Mouse (Mus musculus): Measurements from ENCODE around the gene Gabrg3.

Gene Gabrg3

DNA sequence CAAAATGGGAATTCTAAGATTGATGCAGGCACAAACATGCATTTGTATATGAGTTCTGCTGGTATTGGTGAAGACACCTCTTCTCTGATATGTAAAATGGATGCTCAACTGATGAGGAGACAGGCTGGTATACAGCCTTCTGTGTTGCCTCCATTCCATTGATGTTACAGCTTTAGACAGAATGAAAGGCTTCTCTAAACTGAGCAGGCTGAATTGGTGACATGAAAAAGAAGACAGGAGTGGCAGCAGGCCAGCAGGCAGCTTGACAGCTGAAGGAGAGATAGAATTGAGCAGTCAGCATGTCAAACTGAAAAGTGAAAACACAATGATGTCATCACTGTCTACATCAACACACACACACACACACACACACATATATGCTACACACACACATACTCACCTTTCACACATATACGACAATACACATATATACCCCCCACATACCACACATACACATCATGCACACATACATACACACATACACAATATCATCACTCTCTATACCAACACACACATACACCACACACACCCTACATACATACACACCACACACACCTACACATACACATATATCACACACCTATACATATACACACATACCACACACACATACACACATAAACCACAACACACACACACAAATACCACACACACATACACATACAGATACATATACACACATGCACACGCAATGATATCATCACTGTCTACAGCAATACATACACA, 315.4 kb downstream of the Gabrg3 start:
- no peak for DNase-seq (ENCODE audit: low spot score in 2 of 2)

DNA sequence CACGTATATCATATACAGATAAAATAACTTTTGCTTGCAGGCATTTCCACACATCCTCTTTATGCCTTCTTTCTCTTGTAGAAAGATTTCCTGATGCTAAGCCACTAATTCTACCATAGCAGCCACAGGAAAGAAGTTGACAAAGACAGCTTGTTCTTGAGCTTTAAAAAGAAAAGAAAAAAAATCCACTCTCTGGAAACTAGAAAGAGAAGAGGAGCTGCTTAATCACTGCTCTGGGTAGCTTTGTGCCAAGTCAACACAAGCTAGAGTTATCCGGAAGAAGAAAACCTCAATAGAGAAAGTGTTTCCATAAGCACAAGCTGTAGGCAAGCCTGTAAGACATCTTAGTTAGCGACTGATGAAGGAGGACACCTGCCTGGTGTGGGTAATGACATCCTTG, 321.6 kb downstream of the Gabrg3 start:
- DNase-seq (ENCODE audit: low spot score in 2 of 2): no peak

DNA sequence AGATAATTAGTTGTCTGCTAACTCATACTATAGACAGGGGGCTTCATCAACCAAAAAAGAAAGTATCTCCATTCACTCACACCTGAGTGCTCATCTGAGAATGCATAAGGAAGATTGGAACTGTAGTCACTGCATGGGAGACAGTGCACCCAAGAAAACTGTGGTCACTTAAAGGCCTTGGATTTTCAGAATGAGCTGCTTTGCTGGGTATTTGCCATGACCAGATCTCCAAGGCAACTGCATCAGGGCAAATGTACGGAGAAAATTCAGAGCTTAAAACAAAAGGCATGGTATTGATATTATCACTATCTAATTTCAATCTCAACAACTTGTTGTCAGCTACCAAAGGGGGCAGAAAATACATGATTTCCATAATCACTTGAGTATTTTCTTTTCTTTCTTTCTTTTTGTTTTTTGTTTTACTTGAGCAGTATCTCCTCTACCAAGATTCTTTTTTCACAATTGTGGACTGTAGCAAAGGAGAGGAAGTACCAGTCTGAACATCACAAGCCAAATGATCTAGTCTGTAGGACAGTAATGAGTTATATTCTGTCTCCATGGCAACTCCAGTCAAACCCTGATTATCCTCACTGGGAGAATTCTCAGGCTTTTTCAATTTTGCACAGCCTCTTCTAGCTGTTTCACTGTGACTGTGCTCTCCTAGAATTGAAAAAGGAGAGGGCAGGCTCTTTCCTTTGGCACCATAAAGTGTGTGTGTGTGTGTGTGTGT, 335.9 kb downstream of the Gabrg3 start:
- no peak for DNase-seq (ENCODE audit: low spot score in 2 of 2)

DNA sequence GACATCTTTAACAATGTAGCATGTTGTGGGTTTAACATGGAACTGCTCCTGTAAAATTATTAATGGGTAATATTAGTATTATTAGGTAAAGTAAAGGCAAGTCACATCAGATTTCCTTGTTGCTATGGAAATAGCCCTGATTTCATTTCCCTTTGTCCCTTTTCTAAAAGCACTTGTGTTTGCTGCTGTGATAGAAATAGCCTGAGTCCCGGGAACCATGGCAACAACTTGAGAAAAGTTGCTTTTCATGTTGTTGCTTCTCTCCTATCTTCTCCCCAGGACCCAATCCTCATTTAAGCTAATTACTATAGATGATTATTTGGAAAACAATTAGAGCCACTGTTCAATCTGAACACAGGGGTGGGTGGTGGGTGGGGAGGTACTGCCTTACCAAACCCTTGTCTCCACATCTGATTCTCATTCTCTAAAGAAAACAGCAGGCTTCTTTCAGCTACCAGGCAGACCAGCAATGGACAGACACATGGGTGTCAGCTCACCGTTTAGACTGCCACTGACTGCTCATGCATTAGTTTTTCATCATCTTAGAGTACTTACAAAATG, 349.0 kb downstream of the Gabrg3 start:
- peak in 1 of 2 experiments; percentile 16 for DNase-seq (ENCODE audit: low spot score in 2 of 2)

DNA sequence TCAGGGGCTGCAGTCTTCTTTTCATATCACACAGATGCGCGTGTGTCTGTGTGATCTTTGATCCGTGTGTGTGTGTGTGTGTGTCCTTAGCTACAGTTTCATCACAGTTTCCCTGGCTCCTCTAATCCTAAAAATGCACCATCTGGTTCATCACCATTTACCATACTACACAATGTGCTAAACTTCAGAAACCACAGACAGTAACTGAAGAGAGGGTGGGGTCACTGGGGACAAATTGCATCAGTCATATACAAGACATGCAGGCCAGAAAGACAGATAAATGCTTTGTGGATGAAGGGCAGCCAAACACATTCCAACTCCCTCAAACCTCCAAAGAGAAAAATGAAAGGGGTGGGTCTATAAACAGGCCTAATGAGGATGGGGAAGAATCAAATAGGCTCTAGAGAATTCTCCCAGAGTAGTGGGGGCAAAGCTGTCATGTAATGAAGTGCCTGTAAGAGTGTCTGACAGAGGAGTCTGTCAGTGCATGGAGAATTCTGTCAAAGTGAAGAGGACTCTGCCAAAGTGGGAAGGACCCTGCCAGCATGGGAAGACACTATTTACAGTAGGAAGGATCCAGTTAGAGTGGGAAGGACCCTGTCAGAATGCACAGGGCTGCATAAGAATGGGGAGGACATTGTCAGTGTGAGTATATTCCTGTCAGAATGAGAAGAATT, 386.3 kb downstream of the Gabrg3 start:
- no peak for DNase-seq (ENCODE audit: low spot score in 2 of 2)

DNA sequence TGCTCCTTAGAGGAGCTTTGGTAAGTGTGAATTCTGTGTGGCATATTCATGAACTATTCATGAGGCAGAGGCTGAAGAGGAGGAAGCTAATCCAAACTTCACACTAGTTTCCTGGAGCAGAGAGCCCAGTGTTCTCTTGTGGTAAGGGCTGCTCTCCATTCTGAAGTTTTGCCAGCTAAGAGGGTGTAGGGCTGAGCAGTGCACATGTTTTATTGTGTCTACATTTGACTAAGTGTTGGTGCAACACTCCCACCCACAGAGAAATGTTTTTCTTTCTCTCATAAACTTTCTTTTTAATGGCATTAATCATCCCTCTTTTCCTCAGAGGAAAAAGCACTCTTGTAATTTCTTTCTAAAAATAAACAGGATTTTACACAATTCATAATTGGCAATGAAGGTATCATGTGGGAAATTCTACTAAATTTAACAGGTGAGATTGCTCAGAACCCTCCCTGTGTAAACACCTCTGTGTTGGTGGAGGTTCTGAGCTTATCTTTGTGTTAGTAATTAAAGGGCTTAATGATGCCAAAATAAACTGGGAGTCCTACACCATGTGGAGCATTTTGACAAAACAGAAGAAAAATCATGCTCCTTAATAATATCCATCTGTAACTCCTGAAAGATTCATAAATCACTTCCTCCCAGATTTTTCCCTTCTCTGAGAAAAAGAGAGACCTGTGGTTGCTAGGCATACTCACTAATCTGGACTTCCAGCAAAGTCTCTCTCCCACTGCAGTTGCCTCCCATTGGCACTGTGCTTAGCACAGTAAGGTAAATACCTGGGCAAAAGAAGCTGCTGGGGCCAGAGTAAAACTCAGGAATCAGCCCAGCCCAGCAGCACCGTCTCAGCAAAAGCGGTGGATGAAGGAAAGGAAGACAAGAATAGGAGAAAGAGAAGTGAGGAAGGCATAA, 389.0 kb downstream of the Gabrg3 start:
- no peak for DNase-seq (ENCODE audit: low spot score in 2 of 2)

DNA sequence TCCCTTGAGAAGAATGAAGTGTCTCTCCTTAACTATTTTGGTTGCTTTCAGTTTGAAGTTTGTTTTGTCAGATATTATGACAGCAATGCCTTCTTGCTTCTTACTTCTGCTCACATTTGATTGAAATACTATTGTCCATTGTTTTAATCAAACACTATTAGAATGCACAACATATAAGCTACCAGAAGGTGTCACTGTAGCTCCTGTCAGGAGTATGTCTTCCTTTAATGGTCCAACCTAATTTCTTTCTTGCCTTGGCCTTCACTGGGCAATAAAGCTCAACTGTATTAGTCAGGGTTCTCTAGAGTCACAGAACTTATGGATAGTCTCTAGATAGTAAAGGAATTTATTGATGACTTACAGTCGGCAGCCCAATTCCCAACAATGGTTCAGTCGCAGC, 440.6 kb downstream of the Gabrg3 start:
- peak in 1 of 2 experiments; percentile 22 for DNase-seq (ENCODE audit: low spot score in 2 of 2)

DNA sequence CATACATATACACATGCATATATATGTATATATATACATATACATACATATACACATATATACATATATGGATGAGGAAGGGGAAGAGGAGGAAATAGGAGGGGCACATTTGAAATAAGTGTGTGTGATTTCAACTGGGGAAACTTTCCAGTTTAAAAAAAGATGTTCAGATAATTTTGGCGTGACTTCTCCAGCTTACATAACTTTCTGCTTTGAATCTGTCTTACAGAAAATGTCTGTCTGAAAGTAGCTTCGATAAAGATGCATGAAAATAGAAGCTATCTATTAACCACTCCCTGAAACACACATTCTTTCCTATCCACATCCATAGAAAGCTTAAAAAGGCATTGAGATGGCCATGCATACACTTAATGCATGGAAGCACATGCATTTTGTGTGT, 445.4 kb downstream of the Gabrg3 start:
- DNase-seq (ENCODE audit: low spot score in 2 of 2): peak in 1 of 2 experiments; percentile 34

DNA sequence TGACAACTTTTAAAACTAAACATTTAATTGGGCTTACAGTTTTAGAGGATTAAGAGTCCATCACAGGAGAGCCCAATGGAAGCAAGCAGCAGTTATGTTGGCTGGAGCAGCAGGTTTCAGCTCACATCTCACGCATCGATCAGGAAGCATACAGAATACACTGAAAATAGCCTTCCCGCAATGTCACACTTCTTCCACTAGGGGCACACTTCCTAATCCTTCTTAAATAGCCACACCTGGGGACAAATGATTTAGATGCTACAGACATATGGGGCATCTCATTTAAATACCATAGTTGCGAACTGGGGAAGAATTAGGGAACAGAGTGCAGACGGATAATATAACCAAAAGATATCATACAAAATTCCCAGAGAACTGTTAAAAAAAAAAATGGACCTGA, 449.0 kb downstream of the Gabrg3 start:
- no peak for DNase-seq (ENCODE audit: low spot score in 2 of 2)

DNA sequence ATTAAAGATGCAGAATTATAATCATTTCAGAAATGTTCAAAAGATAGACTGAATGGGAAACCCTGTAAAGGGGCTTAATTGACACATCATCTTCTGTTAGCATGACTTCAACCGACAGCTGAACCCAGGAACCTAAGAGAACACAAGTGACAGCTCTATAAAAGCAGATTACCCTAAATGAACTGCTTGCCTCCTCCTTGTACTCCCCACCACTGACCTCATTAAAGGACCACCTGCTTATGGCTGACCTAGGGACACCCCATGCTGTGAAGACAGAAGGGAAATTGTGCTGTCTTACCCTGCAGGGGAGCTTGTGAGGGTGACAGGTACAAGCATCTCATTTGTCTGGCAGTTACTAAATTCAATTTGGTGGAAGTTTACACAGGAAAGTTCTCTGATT, 467.5 kb downstream of the Gabrg3 start:
- DNase-seq (ENCODE audit: low spot score in 2 of 2): no peak

DNA sequence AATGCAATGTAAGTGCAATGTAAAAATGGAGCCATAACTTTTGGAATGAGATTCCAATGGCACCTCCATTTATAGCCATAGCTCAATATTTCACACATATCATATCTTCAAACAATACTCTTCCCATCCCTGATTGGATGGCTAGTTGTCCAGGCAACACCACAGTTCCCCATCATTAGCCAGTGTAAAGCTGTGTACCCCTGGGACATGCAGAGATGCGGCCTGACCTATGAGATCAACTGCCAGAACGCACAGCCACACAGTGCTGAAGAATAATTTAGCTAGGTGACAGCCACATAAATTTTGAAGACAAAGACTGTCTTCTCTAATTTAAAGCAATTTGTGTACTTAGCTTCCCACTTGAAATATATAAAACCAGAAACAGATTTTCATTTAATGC, 472.1 kb downstream of the Gabrg3 start:
- DNase-seq (ENCODE audit: low spot score in 2 of 2): no peak

DNA sequence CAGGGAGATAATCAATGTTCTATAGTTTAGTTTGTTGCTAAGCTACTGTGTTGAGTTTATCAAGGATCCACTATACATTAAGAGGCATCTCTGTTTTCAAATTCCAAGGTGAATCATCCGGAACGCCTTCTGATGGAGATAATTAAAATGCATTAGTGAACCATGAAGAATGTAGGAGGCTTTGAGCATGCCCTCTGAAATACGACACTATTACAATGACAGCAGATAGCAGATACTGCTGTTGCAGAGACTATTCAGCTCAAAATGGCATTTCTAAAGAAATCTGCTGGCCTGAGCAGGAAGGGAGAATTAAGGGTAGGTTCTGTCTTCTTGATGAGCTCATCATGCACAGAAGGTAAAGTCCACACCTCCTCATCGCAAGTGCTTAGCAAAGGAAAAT, 487.2 kb downstream of the Gabrg3 start:
- DNase-seq (ENCODE audit: low spot score in 2 of 2): no peak

DNA sequence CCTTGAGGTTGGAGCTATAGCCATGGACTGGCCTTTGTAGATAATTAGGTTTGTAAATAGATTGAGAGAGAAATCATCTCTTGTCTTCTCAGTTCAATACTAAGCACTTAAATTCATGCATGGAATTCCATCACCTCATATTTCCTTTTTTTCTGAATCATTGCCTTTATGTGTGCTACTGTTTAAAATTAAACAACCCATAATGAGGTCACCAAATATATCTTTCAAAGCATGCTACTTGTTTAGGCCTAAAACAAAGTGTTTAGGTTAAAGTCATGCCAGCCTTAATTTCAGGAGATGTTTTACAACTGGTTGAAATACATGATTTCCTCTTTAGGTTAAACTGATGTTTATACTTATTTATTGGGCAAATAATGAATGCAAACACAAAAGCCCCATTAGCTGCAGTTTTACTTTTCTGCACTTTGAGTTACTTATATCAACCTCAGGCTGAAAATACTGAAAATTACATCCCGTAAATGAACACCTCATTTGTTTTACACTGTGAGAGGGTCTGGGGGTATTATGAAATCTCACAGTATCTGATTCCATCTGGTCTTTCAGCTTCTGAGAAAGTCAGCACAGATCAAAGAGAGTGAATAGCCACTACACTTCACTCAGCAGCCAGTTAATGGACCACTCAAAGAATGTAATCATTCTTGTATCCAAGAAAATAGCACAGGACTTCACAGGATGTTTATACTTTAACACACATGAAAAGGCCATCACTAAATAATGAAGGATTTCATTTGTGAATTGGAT, 519.5 kb downstream of the Gabrg3 start:
- no peak for DNase-seq (ENCODE audit: low spot score in 2 of 2)

DNA sequence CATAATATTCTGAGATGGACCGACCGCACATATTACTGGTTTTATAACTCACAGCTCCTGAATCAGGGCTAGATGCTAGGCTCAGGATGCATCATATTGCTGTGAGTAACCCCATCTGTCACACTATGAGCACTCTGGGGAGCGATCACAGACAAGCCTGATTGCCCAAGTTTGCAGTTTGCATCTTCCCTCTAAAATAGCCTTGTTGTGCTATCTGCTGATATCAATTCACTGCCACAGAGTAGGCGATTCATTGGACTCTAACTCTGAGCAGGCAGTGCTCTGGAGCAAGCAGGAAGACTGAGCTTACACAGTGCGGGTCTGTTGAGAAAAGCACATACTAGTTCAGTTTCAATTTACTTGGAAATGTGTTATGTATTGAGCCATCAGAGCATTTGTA, 543.4 kb downstream of the Gabrg3 start:
- peak in 1 of 2 experiments; percentile 30 for DNase-seq (ENCODE audit: low spot score in 2 of 2)

DNA sequence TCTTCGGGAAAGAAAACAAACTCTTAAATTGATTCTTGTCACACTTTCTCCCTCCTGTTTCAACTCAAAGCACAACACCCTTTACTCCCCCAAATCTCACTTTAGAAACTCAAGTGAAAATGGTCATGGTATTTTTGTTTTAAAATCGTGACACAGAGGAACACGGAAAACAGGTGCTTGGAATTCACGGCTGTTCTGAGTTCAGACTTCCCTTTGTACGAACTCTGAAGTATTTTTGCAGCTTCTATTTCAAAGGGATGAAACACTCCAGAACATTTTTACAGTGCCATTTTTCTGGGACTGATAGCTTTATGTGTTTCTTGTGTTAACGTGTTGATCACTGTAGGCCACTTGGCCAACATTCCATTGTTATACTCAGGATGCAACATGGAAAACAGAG, 561.5 kb downstream of the Gabrg3 start:
- DNase-seq (ENCODE audit: low spot score in 2 of 2): peak in 1 of 2 experiments; percentile 22

DNA sequence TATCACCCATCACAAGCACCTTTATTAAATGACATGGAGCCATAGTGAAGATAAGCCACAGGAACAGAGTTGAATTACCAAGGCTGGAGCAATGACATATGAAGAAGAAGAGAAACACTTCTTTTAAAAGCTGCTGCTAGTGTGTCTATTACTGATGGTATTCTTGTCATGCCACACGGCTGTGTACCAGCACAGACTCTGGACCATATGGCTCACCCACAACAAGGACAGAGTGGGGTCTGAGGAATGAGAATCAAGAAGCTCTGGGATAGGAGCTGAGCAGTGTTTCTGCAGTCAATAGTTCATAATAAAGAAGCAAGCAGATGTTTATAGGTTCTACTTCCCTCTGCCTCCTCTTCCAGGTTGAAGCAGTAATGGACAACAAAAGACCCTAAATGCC, 585.1 kb downstream of the Gabrg3 start:
- DNase-seq (ENCODE audit: low spot score in 2 of 2): no peak

DNA sequence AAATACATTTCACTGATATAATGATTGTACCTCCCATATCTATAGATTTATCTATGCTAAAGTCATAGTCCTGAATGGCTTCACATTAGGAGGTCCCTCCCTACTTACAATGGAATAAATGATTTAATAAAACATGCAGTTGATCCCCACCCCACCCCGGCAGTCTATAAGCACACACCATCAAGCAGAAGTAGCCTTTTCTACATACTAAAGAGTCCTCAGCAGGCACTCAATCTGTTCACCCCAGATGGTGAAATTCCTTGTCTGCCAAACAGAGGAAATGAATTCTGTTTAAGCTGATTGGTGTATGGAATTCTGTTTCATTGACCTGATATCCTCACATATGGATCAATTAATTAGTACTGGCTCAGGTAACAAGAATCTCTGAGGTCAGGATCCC, 607.9 kb downstream of the Gabrg3 start:
- DNase-seq (ENCODE audit: low spot score in 2 of 2): peak in 1 of 2 experiments; percentile 43

DNA sequence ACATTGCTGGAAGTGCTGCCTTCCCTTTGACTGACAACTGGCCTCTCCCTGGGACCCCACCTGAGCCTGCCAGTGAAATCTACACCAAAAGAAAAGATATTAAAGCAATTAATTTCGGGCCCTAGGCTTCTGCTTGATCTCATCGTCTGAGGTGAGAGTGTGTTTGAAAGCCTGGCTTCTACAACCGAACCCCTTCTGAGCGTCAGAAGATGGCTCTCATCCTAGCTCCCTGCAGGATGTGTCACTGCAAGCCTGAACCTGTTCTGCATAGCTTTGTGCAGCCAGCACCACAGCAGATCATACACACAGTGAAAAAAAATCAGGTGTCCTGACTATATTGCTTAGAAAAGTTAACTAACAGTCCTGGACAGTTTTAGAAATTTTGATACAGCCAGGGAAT, 618.8 kb downstream of the Gabrg3 start:
- no peak for DNase-seq (ENCODE audit: low spot score in 2 of 2)

DNA sequence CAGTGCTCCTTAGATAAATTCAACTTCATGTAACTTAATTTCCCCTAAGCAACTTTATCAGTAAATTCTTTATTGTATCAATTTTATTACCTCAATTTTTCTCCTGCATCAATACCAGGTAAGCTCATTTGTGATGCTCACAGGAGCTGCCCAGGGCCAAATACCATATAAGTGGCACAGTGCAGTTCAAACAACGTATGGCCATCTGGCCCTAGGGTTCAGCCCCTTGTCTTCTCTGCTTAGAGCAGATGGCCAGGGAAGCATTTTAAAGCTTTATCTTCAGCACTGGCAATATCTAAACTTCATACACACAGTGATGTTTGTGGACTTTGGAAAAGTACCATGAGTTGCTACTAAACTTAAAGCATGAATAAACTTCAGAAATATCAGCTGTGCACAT, 619.2 kb downstream of the Gabrg3 start:
- no peak for DNase-seq (ENCODE audit: low spot score in 2 of 2)

DNA sequence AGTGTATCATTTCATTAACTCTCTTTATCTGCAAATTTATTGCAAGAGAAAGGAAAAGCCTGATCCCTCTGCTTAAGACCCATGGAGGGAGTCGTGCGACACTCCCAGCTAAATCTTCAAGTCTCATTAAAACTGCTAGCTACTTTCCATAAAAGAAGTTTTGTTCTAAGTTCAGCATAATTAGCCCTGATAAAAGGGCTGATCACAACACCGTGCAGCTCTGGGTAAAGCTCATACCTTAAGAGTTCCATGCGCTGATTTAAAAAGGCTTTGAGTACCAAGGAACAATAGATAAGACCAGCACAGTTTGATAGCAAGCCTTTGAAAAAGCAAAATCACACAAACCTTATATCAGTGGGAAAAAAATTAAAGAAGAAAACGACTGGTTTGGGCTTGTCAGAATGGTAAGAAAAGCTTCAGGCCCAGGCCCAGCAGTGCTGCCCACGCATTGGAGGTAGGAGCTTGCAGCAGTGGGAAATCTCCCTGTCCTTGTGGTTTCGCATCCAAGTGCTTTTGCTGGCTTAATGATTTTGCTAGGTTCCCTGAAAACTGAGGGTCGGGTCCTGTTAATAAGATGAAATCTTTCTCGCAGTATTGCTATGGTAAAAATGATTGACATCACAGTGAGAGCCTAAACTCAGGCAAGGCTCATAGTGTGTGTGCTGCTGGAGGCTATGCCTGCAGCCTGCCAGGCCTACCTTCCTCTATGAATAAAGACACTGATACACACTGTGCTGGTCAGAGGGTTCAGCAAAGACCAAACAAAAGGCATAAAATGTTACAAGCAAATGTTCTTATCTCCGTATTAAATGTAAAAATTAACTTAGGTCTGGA, 621.2 kb downstream of the Gabrg3 start:
- peak; percentile 26 to 28 for DNase-seq (ENCODE audit: low spot score in 2 of 2)
